Mouse (Mus musculus) T-cell, adult 66 days (primary cell): ENCODE measurements around the gene Thap8. TPM values are rescaled to one million over a fixed set of nuclear protein-coding genes. Genes with fewer than 3 reads are reported as not detected.

ENCODE experiments used
- total RNA-seq, 2 experiments: library from RNA; stranded (reverse); gene quantifications; 3 replicates in 1 of 2; 4 replicates in 1 of 2; pipeline ENCODE4 v1.2.4; 2023

Thap8 gene
- total RNA-seq = 1 to 10 TPM in 1 of 2 experiments, under 1 TPM in 1; 0.44 to 1.3 TPM

DNA sequence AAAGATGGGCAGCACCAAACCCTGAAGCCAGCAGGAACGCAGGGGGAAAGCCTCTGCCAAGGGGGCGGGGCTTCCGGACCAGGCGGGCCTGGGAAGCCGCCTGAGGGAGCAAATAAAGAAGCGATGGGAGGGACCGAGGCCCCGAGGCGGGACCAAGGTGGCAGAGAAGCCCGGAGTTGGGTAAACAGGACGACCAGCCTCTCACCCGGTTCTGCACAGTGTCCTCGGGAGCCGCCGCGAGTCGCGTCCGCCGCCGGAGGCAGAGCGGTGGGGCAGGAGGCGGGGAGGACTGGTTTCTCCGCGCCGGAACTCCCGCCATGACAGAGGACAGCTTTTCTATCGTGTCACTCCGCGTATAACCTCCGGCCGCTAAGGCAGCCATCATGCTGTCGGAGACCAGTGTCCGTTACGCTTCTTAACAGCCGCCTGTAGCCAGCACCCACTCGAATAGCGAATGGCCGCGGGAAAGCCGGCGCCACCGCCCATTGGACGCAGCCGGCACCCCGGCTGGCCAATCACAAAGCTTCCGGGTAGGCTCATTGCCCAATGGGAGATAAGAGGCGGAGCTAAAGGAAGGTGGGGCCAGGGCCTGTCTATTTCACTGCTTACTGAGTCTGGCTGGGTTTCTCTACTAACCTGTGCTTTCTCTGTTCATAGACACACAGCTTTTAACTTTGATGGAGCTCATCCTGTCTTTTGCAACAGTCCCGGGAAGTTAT, at the start of gene Thap8, which contains the start of gene Wdr62:
Gene Thap8 (plus strand): TSS at position 144 of the 719 bp plus-strand sequence.
Gene Wdr62 (minus strand): TSS at position 469 of the 719 bp plus-strand sequence.

DNA sequence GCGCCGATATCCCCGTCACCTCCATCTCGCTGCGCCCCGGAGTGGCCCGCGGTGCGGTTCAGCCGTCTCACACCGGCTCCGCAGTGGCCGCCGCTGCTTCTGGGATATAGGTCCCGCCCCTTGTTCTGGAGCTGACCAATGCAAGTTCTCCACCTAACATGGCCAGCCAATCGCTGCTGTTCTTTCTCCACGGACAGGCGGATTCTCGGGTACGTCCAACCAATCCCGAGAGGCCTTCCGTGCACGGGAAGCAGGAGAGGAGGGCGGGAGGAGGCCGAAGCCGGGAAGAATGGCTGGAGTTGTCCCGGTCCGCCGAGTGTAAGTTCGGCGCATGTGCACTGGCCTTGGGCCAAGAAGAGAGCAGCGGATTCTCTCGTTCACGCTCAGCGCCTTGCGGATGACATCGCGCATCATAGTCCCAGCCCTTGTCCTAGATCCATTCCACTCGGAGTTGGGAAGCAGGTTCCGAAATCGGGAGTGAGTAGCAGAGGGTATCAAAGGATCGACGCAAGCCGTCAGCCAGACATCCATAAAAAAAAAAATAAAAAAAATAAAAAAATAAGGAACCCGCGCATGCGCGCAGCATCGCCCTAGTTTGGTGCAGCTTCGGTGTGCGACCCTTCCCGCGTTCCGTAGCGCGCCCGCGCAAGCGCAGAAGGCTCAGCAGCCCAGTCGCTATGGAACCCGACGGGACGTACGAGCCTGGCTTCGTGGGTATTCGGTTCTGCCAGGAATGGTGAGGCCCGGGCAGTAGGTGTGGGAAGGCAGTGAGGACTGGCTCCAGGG, 48.0 kb upstream of the Thap8 start, which contains the start of the genes Polr2i and Tbcb:
Gene Polr2i (plus strand): TSS at position 280 of the 786 bp plus-strand sequence.
Gene Tbcb (minus strand): TSS at position 604 of the 786 bp plus-strand sequence.

DNA sequence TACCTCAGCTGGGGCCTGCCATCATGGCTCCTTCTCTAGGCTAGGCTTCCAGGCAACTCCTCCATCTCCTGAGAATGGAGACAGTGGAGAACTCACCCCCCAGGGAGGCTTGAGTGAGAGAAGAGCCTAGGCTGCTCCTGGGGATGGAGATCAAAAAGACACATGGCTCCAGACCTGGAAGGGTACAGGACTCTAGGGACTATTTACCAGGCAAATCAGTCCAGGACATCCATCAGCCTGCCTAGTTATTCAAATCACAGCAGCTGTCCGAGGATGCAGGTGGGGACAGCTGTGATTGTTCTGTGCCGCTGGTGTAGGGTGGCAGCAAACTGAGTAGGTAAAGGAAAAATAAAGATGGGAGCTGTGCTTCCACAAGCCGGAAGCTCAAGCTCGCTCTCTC, 44.3 kb upstream of the Thap8 start, which contains the start of gene Ovol3:
Gene Ovol3 (minus strand): TSS at position 101 of the 400 bp plus-strand sequence.

DNA sequence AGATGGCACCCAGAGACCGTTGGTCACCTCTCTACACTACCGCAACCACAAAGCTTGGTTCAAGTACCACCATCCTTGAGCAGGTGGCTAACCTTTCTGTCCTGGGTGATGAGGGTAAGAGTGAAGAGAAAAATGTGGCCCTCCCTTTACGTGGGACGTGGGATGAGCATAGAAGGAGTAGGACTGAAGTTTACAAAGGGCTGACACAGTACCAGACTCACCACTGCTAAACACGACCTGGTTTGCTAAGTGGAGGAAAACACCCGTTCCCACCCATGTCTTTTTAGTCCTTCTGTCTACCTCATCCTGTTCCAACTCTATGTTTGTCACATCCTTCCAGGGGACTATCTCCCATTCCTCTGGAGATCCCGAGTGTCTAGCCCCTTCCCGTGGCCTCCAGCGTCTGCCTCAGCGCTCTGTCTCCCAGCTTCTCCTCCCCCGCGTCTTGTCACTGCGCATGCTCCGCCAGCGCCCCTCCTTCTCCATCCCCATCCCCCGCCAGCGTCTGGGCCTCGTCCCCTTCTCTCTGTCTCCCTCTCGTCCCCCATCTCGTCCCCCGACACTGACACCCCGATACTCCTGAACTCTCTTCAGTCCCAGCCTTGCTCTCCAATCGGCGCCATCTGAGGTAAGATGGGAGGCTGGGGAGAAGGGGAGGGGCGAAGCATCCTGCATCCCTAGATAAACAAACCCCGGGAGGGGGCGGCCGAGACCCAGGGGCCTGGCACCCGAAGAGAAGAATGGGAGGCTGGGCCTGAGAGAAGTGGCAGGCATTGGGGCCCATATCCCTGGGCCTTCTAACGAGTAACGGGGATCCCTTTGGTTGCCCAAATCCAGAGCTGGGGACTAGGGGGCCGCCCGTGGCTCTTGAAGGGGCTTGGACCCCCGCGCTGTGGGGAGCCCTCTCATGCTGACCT, 11.6 kb downstream of the Thap8 start, which contains the start of gene Clip3:
Gene Clip3 (plus strand): TSS at position 514 of the 917 bp plus-strand sequence.

DNA sequence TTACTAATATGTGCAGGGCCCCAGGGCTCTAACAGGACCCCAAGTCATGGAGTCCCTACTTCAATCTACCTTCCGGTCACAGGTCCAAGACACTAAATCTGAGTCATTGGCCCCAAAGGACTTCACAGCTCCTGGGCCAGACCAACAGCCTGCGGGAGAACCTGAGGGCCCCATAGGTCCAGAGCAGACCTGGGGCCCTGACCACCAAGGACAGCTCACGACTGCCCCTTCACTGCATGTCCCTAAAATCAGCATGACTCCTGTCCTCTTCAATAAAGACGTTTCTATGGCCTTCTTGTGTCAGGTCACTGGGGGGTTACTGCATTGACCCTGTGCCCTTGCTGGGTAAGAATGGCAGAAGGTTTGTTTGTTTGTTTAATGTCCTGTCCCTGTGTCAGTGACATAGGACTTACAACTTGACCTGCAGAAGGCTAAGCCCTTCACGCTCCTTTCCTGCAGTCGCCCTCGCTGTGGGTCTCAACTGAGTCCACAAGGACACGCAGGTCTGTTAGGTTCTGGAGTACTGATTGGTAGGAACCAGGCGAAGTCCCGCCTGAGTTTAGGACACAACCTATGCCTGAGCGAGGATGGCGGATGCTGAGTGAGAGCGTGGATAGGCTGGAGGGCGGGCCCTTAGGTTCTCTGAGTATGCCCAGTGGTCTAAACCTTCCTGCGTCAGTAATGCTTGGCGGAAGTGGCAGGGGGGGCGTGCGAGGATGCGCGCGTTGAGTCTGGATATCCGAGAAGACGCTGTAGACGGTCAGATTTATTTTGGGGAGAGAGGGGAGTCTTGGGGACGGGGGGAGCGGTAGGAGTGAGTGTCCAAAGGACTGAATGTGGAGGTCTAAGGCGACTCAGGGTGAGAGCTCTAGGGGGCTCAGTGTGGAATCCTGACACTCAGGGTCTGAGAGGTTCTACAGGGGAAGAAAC, 28.4 kb downstream of the Thap8 start, which contains the start of gene Alkbh6:
Gene Alkbh6 (plus strand): TSS at position 642 of the 930 bp plus-strand sequence.

DNA sequence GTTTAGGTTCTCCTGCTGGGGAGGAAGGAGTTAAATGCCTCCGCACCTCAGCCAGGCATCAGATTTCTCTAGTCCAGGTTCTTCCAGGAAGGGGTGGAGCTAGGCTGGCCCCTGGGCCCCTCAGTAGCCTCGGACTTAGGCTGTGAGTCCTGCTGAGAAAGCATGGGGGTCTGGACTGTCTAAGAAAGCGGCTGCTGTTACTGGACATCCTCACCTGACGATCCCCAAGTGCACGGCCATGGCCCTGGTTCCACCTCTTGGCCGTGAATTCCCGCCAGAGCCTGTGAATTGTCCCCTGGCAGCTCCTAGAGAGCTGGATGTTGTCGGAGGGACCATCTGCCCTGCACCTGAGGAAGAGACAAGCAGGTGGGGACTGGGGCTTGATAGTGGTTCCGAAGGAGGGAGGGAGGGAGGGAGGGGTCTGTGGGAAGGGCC, 34.8 kb downstream of the Thap8 start, which contains the start of gene Syne4:
Gene Syne4 (plus strand): TSS at position 87 of the 435 bp plus-strand sequence.

DNA sequence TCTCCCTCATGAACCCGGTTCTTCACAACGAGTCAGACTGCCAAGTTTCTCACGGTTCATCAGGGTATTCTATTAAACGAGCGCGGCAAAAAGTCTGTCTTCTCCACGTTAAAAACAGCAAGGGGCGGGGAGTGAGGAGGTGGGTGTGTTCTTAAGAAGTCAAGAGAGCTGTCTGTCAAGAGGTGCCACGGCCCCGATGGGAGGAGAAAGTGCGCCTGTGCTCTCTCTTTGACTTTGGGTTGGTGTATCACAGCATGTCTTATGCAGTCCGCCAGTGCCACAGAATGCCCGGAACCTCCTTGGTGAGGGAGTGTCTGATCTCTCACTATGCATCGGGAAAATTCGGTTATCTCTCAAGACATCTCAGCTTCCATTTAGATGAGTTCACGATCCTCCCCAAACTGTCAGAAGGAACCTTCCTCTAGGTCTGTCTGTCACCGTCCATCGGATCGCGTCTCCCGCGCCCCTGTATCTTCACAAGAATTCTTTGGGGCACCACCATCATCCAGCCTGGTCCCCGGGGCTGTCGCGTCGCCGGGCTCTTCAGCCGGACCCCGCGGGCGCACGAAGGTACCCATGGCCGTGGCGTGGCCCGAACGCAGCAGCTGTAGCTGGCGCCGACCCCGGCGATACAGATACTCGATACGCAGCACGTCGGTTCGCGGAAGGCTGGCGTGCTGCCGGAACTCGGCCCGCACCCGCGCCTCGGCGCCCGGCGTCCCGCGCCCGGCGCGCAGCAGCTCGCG, 41.8 kb downstream of the Thap8 start, which contains the start of gene E130208F15Rik:
Gene E130208F15Rik (plus strand): TSS at position 202 of the 746 bp plus-strand sequence.

DNA sequence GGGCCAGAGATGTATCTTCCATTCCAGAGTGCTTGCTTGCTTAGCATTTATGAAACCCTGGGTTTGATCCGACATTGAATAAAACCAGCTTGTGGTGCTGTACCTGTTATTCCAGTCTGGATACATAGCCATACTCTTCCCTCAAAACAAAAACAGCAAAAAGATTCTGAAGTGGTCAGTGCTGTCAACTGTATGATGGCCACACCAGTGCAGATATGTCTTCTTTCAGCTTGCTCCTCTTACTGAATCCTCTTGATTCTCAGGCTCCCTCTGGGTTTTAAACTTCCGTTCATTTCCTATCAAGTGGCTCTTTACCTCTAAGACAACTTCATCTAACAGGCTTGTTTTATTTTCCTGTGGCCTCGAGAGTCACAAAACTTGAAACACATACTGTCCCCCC, 43.9 kb downstream of the Thap8 start, which contains the start of gene Sdhaf1:
Gene Sdhaf1 (minus strand): TSS at position 101 of the 400 bp plus-strand sequence.

Other genes starting within 250 kb of the Thap8 start
- 1 to 10 TPM; 5.5 to 6.3 TPM for gene Zfp14, start 228.7 kb upstream of the Thap8 start, total RNA-seq
- 1 to 10 TPM; 5.5 to 7.1 TPM for gene Zfp82, start 207.2 kb upstream of the Thap8 start, total RNA-seq
- not detected for gene Gm26920, start 189.7 kb upstream of the Thap8 start, total RNA-seq
- 10 to 100 TPM in 1 of 2 experiments, 1 to 10 TPM in 1; 7.1 to 10.5 TPM for gene Zfp566, start 189.6 kb upstream of the Thap8 start, total RNA-seq
- 10 to 100 TPM; 50.5 to 60.3 TPM for gene Zfp260, start 185.3 kb upstream of the Thap8 start, total RNA-seq
- gene Zfp382, start 158.2 kb upstream of the Thap8 start, total RNA-seq = 10 to 100 TPM; 11.6 to 16.6 TPM
- gene Zfp146, start 110.3 kb upstream of the Thap8 start, total RNA-seq = 10 to 100 TPM; 53.4 to 56.2 TPM
- gene Cox7a1, start 96.0 kb upstream of the Thap8 start, total RNA-seq = 1 to 10 TPM in 1 of 2 experiments, not detected in 1; 1.8 TPM
- 100 to 1,000 TPM; 155 to 167 TPM for gene Capns1, start 81.3 kb upstream of the Thap8 start, total RNA-seq
- gene Polr2i, start 48.1 kb upstream of the Thap8 start, total RNA-seq = 10 to 100 TPM; 35.1 to 43.9 TPM
- gene Tbcb, start 47.8 kb upstream of the Thap8 start, total RNA-seq = 10 to 100 TPM; 26.0 to 27.3 TPM
- not detected for gene Ovol3, start 44.4 kb upstream of the Thap8 start, total RNA-seq
- 1 to 10 TPM; 4.0 to 8.4 TPM for gene Wdr62, start 325 bp downstream of the Thap8 start, total RNA-seq
- under 1 TPM; 0.64 to 0.65 TPM for gene Clip3, start 11.6 kb downstream of the Thap8 start, total RNA-seq
- 10 to 100 TPM; 39.8 to 42.3 TPM for gene Alkbh6, start 28.6 kb downstream of the Thap8 start, total RNA-seq
- gene Syne4, start 34.7 kb downstream of the Thap8 start, total RNA-seq = 1 to 10 TPM; 5.5 to 6.3 TPM
- 1 to 10 TPM; 6.6 to 9.5 TPM for gene E130208F15Rik, start 41.6 kb downstream of the Thap8 start, total RNA-seq
- 10 to 100 TPM in 1 of 2 experiments, 1 to 10 TPM in 1; 8.8 to 11.4 TPM for gene Sdhaf1, start 43.8 kb downstream of the Thap8 start, total RNA-seq
- not detected for gene Lrfn3, start 82.7 kb downstream of the Thap8 start, total RNA-seq
- gene Tyrobp, start 133.7 kb downstream of the Thap8 start, total RNA-seq = 10 to 100 TPM; 10.7 to 27.3 TPM
- 100 to 1,000 TPM; 185 to 201 TPM for gene Hcst, start 139.8 kb downstream of the Thap8 start, total RNA-seq
- 10 to 100 TPM; 40.1 to 45.7 TPM for gene Nfkbid, start 141.6 kb downstream of the Thap8 start, total RNA-seq
- gene Aplp1, start 165.4 kb downstream of the Thap8 start, total RNA-seq = 1 to 10 TPM; 3.8 to 4.3 TPM
- gene Kirrel2, start 177.6 kb downstream of the Thap8 start, total RNA-seq = not detected
- gene Nphs1, start 178.2 kb downstream of the Thap8 start, total RNA-seq = not detected
- not detected for gene Prodh2, start 213.5 kb downstream of the Thap8 start, total RNA-seq